Mouse (Mus musculus): ENCODE measurements around the gene Gnat2.
A peak's percentile ranks its signal among the peaks of the same experiment; 100 is the strongest.

Gene Gnat2

GRCm38 (mm10) chr3:108113591-108114289 is 21.2 kb downstream of the Gnat2 start:
- no peak for DNase-seq (ENCODE audit: low spot score in 2 of 2)

- DNase-seq (ENCODE audit: low spot score in 2 of 2) = no peak
Measured at GRCm38 (mm10) chr3:108117465-108117864, 24.9 kb downstream of the Gnat2 start.

GRCm38 (mm10) chr3:108121101-108121500 is 28.5 kb downstream of the Gnat2 start:
- no peak for DNase-seq (ENCODE audit: low spot score in 2 of 2)

GRCm38 (mm10) chr3:108123242-108123641 is 30.7 kb downstream of the Gnat2 start:
- DNase-seq (ENCODE audit: low spot score in 2 of 2) = no peak

- no peak for DNase-seq (ENCODE audit: low spot score in 2 of 2)
Measured at GRCm38 (mm10) chr3:108124131-108124530, 31.5 kb downstream of the Gnat2 start.

- DNase-seq (ENCODE audit: low spot score in 2 of 2) = no peak
Measured at GRCm38 (mm10) chr3:108126327-108126726, 33.7 kb downstream of the Gnat2 start.

GRCm38 (mm10) chr3:108128520-108128919 is 35.9 kb downstream of the Gnat2 start:
- DNase-seq (ENCODE audit: low spot score in 2 of 2) = no peak

- no peak for DNase-seq (ENCODE audit: low spot score in 2 of 2)
Measured at GRCm38 (mm10) chr3:108129367-108129766, 36.8 kb downstream of the Gnat2 start.

- no peak for DNase-seq (ENCODE audit: low spot score in 2 of 2)
Measured at GRCm38 (mm10) chr3:108129804-108130203, 37.2 kb downstream of the Gnat2 start.

GRCm38 (mm10) chr3:108131216-108131615 is 38.6 kb downstream of the Gnat2 start:
- DNase-seq (ENCODE audit: low spot score in 2 of 2) = no peak

- DNase-seq (ENCODE audit: low spot score in 2 of 2) = no peak
Measured at GRCm38 (mm10) chr3:108131821-108132220, 39.2 kb downstream of the Gnat2 start.

- no peak for DNase-seq (ENCODE audit: low spot score in 2 of 2)
Measured at GRCm38 (mm10) chr3:108132484-108132883, 39.9 kb downstream of the Gnat2 start.

- DNase-seq (ENCODE audit: low spot score in 2 of 2) = no peak
Measured at GRCm38 (mm10) chr3:108134701-108135100, 42.1 kb downstream of the Gnat2 start.

GRCm38 (mm10) chr3:108139113-108139512 is 46.5 kb downstream of the Gnat2 start:
- no peak for DNase-seq (ENCODE audit: low spot score in 2 of 2)

GRCm38 (mm10) chr3:108140786-108141185 is 48.2 kb downstream of the Gnat2 start:
- DNase-seq (ENCODE audit: low spot score in 2 of 2) = no peak

- peak; percentile 82 to 93 for DNase-seq (ENCODE audit: low spot score in 2 of 2)
Measured at GRCm38 (mm10) chr3:108145534-108146445, 53.2 kb downstream of the Gnat2 start, which contains the start of gene Gnai3. Gene Gnai3, minus strand, starts transcription at chr3:108146146.

GRCm38 (mm10) chr3:108146671-108147070 is 54.1 kb downstream of the Gnat2 start:
- no peak for DNase-seq (ENCODE audit: low spot score in 2 of 2)

GRCm38 (mm10) chr3:108147386-108148235 is 55.0 kb downstream of the Gnat2 start:
- peak; percentile 80 to 91 for DNase-seq (ENCODE audit: low spot score in 2 of 2)

All from spleen, postnatal 10 days (tissue).